Mouse (Mus musculus) erythroblast, embryonic 14.5 days (primary cell): Measurements from ENCODE around the gene Usp20. TPM values are rescaled to one million over a fixed set of nuclear protein-coding genes. Genes with fewer than 3 reads are reported as not detected.

Experiments
- H3K27me3 ChIP-seq: 2 replicates; pipeline ENCODE4 v1.6.1; 2012; ENCODE audit warnings: inconsistent platforms; ENCODE audit not compliant: control insufficient read depth
- H3K36me3 ChIP-seq: 2 replicates; pipeline ENCODE4 v1.6.1; 2012; ENCODE audit warnings: mild to moderate bottlenecking, inconsistent platforms; ENCODE audit not compliant: control insufficient read depth
- H3K4me1 ChIP-seq: 2 replicates; pipeline ENCODE4 v1.6.1; 2012; ENCODE audit warnings: inconsistent platforms; ENCODE audit not compliant: control insufficient read depth
- H3K4me3 ChIP-seq: replicated peaks from 2 replicates; pipeline ENCODE3; 2012; ENCODE audit warnings: moderate library complexity, mild to moderate bottlenecking, inconsistent platforms
- H3K9me3 ChIP-seq: 2 replicates; pipeline ENCODE4 v1.6.1; 2012; ENCODE audit warnings: low read length, inconsistent platforms, mixed read lengths; ENCODE audit not compliant: control insufficient read depth
- GATA1 ChIP-seq: IDR thresholded peaks from 2 replicates; pipeline ENCODE4 v1.6.1; 2012; ENCODE audit warnings: low read length, inconsistent platforms, mixed read lengths
- TAL1 ChIP-seq: IDR thresholded peaks from 3 replicates; pipeline ENCODE4 v1.6.1; 2012; ENCODE audit warnings: low read length, inconsistent platforms, mixed read lengths
- polyA plus RNA-seq: library from polyadenylated mRNA; stranded (reverse); fragments of >175 nt; gene quantifications from 2 replicates; pipeline ENCODE4 v1.2.3, GENCODE M21; 2012

Gene Usp20
- polyA plus RNA-seq, 1 experiment = 0.32 TPM

DNA sequence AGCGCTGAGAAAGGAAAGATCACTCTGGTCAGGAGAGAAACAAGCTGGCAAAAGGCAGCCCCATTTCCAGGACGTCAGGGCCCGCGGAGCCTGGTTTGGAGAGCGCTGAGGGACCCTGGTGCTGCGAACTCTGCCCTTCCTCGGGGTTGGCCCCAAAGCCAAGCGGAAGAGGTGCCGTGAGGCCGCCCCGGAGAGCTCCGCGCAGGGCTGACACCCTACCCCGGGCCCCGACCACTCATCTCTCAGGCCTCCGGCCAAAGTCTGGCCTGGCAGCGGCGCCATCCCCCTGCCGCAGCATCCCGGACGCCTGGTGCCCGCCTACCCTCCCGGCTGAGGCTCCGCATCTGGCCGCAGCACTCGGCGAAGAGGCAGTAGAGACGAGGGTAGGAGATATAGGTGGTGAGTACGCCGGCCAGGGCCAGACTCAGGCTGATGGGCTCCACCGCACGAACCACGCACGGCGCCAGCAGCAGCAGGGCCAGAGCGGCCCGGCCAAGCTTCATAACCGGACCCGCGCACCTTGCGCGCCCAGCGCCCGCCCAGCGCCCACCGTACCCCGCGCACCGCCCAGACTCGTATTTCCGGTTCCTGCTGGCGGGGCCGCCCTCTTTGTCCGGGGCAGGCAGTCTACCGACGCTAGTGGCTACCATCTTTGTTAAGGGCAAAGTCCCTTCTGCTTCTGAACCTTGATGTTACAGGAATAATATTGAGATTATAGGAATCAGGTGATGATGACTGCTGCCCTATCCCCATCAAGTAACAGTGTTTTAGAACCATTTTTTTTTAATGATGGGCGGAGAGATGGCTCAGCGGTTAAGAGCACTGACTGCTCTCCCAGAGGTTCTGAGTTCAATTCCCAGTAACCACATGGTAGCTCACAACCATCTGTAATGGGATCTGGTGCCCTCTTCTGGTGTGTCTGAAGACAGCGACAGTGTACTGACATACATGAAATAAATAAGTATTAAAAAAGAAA lies 14.4 kb upstream of the Usp20 start, which contains the start of gene Tor1a:
Gene Tor1a (minus strand): TSS at position 582 of the 976 bp plus-strand sequence.
- Histone ChIP-seq H3K27me3 (no peaks in the 10 kb centered on the region), H3K4me3 (peak within 1 kb of the TSS; percentile 79), H3K4me1 (peaks cover 33% of the 10 kb centered on the region), H3K9me3 (no peaks in the 10 kb centered on the region), H3K36me3 (peaks cover 53% of the 10 kb centered on the region)
- no peak for TF ChIP-seq TAL1
- TF ChIP-seq GATA1 = no peak

GRCm38 (mm10) chr2:30983024-30983423 lies 945 bp downstream of the Usp20 start:
- Histone ChIP-seq H3K4me3 (peak overlapping the region; percentile 86), H3K4me1 (peaks cover 49% of the 10 kb centered on the region), H3K27me3 (no peaks in the 10 kb centered on the region), H3K36me3 (peaks cover 23% of the 10 kb centered on the region), H3K9me3 (no peaks in the 10 kb centered on the region)
- TF ChIP-seq GATA1 = no peak
- TF ChIP-seq TAL1 = no peak

- no peaks in the 10 kb centered on the region for H3K27me3 ChIP-seq
- H3K36me3 ChIP-seq = peaks cover 3% of the 10 kb centered on the region
- TF ChIP-seq TAL1 (no peak), GATA1 (no peak)
- H3K4me3 ChIP-seq = peak overlapping the region; percentile 43
- H3K9me3 ChIP-seq = no peaks in the 10 kb centered on the region
- H3K4me1 ChIP-seq = peaks cover 44% of the 10 kb centered on the region
Observed at GRCm38 (mm10) chr2:30985111-30986020, 3.3 kb downstream of the Usp20 start.

GRCm38 (mm10) chr2:30990221-30990620 lies 8.1 kb downstream of the Usp20 start:
- no peaks in the 10 kb centered on the region for H3K27me3 ChIP-seq
- H3K4me3 ChIP-seq = no peak overlapping the region
- TF ChIP-seq TAL1 (no peak), GATA1 (no peak)
- H3K9me3 ChIP-seq = no peaks in the 10 kb centered on the region
- H3K36me3 ChIP-seq = no peaks in the 10 kb centered on the region
- H3K4me1 ChIP-seq = peaks cover 12% of the 10 kb centered on the region

- Histone ChIP-seq H3K4me1 (no peaks in the 10 kb centered on the region), H3K9me3 (no peaks in the 10 kb centered on the region), H3K36me3 (peaks cover under 1% of the 10 kb centered on the region), H3K27me3 (no peaks in the 10 kb centered on the region), H3K4me3 (no peak overlapping the region)
- TF ChIP-seq TAL1 (no peak), GATA1 (no peak)
Observed at GRCm38 (mm10) chr2:30994853-30995252, 12.8 kb downstream of the Usp20 start.

GRCm38 (mm10) chr2:30995432-30995996 lies 13.4 kb downstream of the Usp20 start:
- Histone ChIP-seq H3K36me3 (peaks cover 6% of the 10 kb centered on the region), H3K27me3 (no peaks in the 10 kb centered on the region), H3K4me1 (no peaks in the 10 kb centered on the region), H3K4me3 (no peak overlapping the region), H3K9me3 (no peaks in the 10 kb centered on the region)
- TF ChIP-seq GATA1 (no peak), TAL1 (no peak)

DNA sequence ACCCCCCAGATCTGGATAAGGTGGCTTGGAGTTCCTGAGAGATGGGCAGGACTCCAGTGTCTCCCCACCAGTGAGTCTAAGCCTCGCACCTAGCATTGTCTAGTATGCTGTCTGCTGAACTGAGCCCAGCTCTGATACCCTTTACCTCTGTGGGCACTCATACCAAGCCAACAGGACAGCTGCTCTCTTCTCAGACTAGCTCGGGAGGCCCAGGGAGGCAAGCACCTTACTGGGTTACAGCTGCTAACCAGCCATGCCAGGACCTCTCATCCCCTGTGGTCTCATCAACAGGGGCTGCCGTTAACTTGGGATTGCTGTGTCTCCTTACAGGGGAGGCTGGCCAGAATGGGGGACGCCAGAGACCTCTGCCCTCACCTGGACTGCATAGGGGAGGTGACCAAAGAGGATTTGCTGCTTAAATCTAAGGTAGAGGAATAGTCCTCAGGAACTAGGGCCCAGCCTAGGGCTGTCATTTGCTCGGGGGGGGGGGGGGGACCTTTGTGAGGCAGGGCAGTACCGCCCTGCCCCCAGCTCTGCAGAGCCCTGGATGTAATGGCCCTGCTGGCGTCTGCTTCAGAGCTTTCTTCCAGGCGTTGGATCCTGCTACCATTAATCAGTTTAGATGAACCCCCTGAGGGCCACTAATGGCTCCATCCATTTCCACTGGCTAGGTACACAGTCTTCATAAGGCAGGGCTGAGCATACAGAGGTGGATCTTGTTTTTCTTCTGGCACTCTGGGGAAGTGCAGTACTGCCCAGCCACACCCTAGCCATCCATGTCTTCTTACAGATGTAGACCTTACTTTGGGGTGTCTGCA lies 16.6 kb downstream of the Usp20 start:
- Histone ChIP-seq H3K4me3 (no peak overlapping the region), H3K4me1 (peaks cover 3% of the 10 kb centered on the region; the same call in 1 of the 2 replicates), H3K27me3 (no peaks in the 10 kb centered on the region), H3K9me3 (no peaks in the 10 kb centered on the region), H3K36me3 (peaks cover 21% of the 10 kb centered on the region)
- TF ChIP-seq TAL1 (no peak), GATA1 (no peak)

DNA sequence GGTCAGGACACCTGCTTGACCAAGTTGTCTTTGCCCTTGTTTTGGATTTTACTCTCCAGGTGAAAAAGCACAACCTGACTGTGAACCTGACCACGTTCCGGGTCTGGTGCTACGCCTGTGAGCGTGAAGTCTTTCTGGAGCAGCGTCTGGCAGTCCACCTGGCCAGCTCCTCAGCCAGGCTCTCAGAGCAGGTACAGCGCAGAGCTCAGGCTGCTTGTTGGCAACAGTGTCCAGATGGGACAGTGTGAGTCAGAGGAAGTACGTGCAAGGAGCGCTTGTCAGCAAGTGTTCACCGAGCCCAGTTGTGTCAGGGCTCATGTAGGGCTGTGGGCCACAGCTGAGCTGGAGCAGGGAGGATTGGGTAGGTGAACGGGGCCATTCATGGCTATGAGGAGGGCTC lies 20.8 kb downstream of the Usp20 start:
- Histone ChIP-seq H3K4me1 (peaks cover 41% of the 10 kb centered on the region), H3K36me3 (peaks cover 37% of the 10 kb centered on the region)
- TF ChIP-seq GATA1 (no peak), TAL1 (no peak)

More for the DNA sequence above, 20.8 kb downstream of the Usp20 start:
- no peak overlapping the region for H3K4me3 ChIP-seq
- H3K9me3 ChIP-seq = no peaks in the 10 kb centered on the region
- no peaks in the 10 kb centered on the region for H3K27me3 ChIP-seq
